Mouse (Mus musculus) left cerebral cortex, postnatal 25 days (tissue): ENCODE results near the gene Lrrc17. TPM values are rescaled to one million over a fixed set of nuclear protein-coding genes. Genes with fewer than 3 reads are reported as not detected.
A peak's percentile ranks its signal among the peaks of the same experiment; 100 is the strongest.

Source experiments
- DNase-seq, 2 experiments: peaks; one replicate each; pipeline ENCODE4 v3.0.0; 2022; ENCODE audit warnings: low spot score in 2 of 2, mixed read lengths in 1 of 2
- intact Hi-C: fragments of 180-260 bp; cut with DNase I; formaldehyde crosslinking; loops from one replicate; pipeline ENCODE4 v1.15.1; 2025
- total RNA-seq, 2 experiments: library from RNA; stranded (reverse); gene quantifications; 2 replicates each; pipeline ENCODE4 v1.2.3; 2021

The Lrrc17 gene
- total RNA-seq = under 1 TPM; 0.25 to 0.34 TPM

- no peak for DNase-seq
- intact Hi-C loops = no loop called here
Measured at GRCm38 (mm10) chr5:21543409-21544201, at the start of gene Lrrc17. Gene Lrrc17 (plus strand): TSS chr5:21543559.

- intact Hi-C loops = no loop called here
Measured at GRCm38 (mm10) chr5:21494781-21495180, 48.6 kb upstream of the Lrrc17 start.

DNA sequence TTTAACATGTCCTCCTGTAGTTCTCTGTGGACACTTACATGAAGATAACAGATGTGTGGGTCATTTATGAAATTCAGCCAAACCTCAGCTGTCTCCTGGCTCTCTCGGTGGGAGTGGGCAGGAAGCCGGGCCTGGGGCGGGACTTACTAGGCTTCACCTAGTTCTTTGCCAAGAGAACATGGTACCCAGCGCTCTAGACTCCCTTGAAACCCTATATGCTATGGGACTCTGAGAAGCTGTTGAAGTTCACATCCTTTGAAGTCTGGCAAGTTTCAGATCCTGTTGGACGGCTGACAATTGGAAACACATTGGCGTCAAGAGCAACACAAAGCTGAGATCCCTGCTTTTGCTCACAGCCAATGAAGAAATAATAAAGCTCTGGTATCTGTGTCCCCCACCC is 47.0 kb upstream of the Lrrc17 start:
- intact Hi-C loops = no loop called here
- DNase-seq = no peak

More at GRCm38 (mm10) chr5:21494781-21495180, 48.6 kb upstream of the Lrrc17 start:
- no peak for DNase-seq

DNA sequence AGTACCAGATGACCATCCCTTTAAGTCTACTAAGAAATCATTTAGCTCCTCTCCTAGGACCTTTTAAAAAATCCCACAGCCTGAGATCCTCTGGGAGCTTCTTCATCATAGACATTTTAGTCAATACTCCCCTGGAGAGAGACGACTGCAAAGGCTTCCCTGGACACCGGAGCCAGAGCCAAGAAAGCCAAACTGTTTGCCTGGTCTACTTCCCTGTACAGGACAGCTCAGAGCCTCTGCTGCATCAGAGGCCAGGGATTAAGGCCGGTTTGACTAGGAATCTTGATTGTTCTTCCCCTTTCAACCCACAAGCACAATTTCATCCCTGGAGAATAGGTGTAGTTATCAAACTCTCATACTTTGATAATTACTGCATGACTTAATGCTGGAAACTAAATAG is 46.5 kb upstream of the Lrrc17 start:
- intact Hi-C loops = no loop called here
- DNase-seq = no peak

GRCm38 (mm10) chr5:21498490-21498889 is 44.9 kb upstream of the Lrrc17 start:
- no peak for DNase-seq
- intact Hi-C loops = no loop called here

DNA sequence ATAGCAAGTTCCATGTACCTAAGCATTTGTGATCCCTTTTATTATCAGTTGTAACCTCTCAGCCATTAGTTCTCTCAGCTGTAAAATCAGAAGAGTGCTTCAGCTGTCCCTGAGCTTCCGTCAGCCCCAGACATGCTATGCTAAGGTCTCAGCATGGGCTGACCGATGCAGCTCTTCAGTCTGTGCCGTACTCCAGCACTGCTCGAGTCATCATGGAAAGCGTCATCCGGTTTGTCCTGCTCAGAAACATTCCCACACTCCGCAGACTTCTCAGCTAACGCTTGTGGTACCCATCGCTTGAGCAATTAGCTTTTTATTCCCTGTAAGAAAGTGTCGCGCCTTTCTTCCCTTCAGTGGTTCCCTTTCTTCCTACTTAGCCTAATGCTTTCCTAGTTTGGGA is 44.4 kb upstream of the Lrrc17 start:
- no peak for DNase-seq
- intact Hi-C loops = no loop called here

GRCm38 (mm10) chr5:21500133-21500532 is 43.2 kb upstream of the Lrrc17 start:
- intact Hi-C loops = loop anchor here (5.0 kb wide), 1 partner anchor 72 kb away; no protein-coding TSS in a partner anchor
- DNase-seq = no peak

DNA sequence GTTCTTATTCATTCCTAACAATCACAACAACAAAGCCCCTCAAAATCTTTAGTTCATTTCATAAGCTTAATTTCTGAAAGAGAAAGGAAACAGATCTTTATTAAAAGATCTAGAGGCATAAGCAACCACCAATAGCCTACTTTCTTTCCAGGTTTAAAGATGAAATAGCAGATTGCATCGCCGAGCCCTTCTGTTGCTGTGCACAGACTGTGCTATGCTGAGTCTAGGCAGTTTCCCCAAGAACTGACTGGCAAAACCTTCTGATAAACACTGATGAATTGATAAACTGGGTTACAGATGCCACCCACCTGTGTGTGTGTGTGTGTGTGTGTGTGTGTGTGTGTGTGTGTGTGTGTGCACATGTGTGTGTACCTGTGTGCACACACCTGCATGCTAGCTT is 42.4 kb upstream of the Lrrc17 start:
- intact Hi-C loops = loop anchor here (5.0 kb wide), 1 partner anchor 71 kb away; no protein-coding TSS in a partner anchor
- no peak for DNase-seq

GRCm38 (mm10) chr5:21502936-21503610 is 40.3 kb upstream of the Lrrc17 start:
- peak in 1 of 2 experiments; percentile 83 for DNase-seq

DNA sequence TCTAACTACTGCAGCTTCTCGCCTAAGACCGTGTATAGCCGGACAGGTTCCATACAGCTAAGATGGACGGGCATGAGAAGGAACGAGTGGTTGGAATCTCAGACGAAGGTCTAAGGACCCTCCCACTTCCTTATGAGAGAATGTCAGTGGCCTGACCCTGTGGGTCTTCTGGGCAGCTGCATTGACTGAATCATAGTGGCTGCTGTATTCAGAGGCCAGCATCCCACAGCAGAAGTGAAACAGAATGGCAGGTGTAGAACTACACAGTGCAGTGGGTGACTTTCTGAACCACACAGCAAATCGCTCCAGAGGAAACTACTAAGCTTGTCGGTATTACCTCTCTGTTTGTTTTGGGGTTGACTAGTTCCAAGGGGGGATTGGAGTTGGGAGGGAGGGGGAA is 38.2 kb upstream of the Lrrc17 start:
- DNase-seq = no peak
- intact Hi-C loops = no loop called here

More at GRCm38 (mm10) chr5:21502936-21503610, 40.3 kb upstream of the Lrrc17 start:
- intact Hi-C loops = loop anchor here (2.0 to 5.0 kb wide), 2 partner anchors 69 to 106 kb away; no protein-coding TSS in a partner anchor

- DNase-seq = no peak
- intact Hi-C loops = no loop called here
Measured at GRCm38 (mm10) chr5:21506887-21507286, 36.5 kb upstream of the Lrrc17 start.

DNA sequence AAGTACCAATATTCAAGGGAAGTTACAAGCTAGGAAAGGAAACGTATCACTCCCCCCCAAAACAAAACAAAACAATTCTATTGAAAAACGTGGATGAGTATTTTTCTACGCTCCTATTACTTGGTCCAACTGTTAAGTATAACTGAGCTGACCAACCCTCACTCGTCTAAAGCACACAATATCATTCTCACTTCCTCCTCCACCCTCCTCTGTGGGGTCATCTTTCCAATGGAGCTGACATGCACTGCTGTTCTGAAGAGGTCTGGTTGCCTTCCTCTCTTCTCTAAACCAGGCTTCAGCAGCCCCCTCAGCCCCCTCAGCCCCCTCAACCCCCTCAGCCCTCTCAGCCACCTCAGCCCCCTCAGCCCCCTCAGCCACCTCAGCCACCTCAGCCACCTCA is 33.6 kb upstream of the Lrrc17 start:
- DNase-seq = no peak
- intact Hi-C loops = no loop called here

GRCm38 (mm10) chr5:21513363-21513762 is 30.0 kb upstream of the Lrrc17 start:
- DNase-seq = peak in 1 of 2 experiments; percentile 21
- intact Hi-C loops = no loop called here

DNA sequence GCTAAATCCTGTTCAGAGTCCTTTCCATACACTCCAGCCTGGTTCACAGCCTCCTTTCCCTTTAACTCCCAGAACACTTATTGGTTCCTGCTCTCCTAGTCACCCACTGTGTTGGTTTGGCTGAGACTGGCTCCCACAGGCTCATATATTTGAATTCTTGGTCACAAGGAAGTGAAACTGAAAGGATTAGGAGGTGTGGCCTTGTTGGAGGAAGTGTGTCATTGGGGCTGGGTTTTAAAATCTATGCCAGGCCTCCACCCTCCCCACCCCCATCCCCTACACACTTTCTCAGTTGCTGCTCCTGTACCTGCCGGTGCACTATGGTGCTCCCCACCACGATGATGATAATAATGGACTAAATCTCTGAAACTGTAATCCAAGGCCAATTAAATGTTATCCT is 25.8 kb upstream of the Lrrc17 start:
- no peak for DNase-seq
- intact Hi-C loops = no loop called here

GRCm38 (mm10) chr5:21518207-21518606 is 25.2 kb upstream of the Lrrc17 start:
- no peak for DNase-seq
- intact Hi-C loops = no loop called here

GRCm38 (mm10) chr5:21519166-21519565 is 24.2 kb upstream of the Lrrc17 start:
- intact Hi-C loops = no loop called here
- DNase-seq = no peak

DNA sequence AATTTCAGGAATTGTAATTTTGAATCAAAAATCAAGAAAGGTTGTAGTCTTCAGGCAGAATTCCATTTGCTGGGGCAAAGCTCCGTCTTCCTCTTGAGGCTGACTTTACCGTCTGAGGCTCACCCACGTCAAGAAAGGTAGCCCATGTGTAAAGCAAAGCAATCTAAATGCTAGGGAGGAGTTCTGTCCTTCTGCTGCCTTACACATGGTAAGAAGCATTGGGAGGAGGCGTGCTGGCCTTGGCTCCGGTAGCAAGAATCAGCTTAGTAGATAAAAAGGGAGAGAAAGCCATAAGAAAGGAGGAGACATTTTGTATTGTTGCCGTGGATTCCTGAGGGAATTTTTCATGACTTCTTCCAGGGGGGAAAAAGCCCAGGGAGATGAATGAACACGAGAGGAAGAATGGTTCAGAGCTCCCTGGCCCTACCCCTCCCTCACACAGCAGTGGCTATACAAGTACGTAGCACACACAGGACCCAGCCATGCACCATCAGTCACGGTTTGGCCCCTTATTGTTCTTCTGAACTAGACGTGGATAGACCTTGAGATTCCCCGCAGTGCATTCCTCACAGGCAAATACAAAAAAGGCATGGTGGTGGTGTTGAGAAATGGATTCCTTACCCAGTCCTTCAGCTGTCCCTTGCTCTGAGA is 16.4 kb upstream of the Lrrc17 start:
- DNase-seq = peak in 1 of 2 experiments; percentile 37
- intact Hi-C loops = no loop called here

GRCm38 (mm10) chr5:21527488-21527911 is 15.9 kb upstream of the Lrrc17 start:
- intact Hi-C loops = no loop called here
- DNase-seq = no peak

GRCm38 (mm10) chr5:21528068-21528842 is 15.1 kb upstream of the Lrrc17 start:
- DNase-seq = no peak

More at GRCm38 (mm10) chr5:21528068-21528842, 15.1 kb upstream of the Lrrc17 start:
- intact Hi-C loops = no loop called here
